Mouse (Mus musculus) WW6 (cell line): ENCODE measurements around the gene Gjd3.

Experiments
- DNase-seq: peaks from one replicate; pipeline ENCODE4 v3.0.0-alpha.2; 2013; ENCODE audit warnings: low read depth, low spot score

Gjd3 gene

GRCm38 (mm10) chr11:98947969-98948569 is 34.7 kb downstream of the Gjd3 start:
- DNase-seq = no peak

GRCm38 (mm10) chr11:98945605-98945977 is 37.2 kb downstream of the Gjd3 start:
- no peak for DNase-seq

GRCm38 (mm10) chr11:98944897-98945604 is 37.8 kb downstream of the Gjd3 start:
- no peak for DNase-seq

GRCm38 (mm10) chr11:98943741-98944461 is 38.9 kb downstream of the Gjd3 start:
- no peak for DNase-seq

- no peak for DNase-seq
These were observed 39.7 kb downstream of the Gjd3 start for GRCm38 (mm10) chr11:98942923-98943641.

- DNase-seq = no peak
These were observed 40.3 kb downstream of the Gjd3 start for GRCm38 (mm10) chr11:98942555-98942922.

- no peak for DNase-seq
These were observed 40.8 kb downstream of the Gjd3 start for GRCm38 (mm10) chr11:98941826-98942550.

- no peak for DNase-seq
These were observed 41.4 kb downstream of the Gjd3 start for GRCm38 (mm10) chr11:98941341-98941825.

GRCm38 (mm10) chr11:98940776-98941175 is 42.0 kb downstream of the Gjd3 start:
- DNase-seq = no peak

GRCm38 (mm10) chr11:98939953-98940641 is 42.7 kb downstream of the Gjd3 start:
- DNase-seq = no peak

GRCm38 (mm10) chr11:98939084-98939952 is 43.5 kb downstream of the Gjd3 start:
- DNase-seq = no peak

GRCm38 (mm10) chr11:98938701-98939083 is 44.1 kb downstream of the Gjd3 start:
- no peak for DNase-seq

GRCm38 (mm10) chr11:98937914-98938694 is 44.7 kb downstream of the Gjd3 start:
- DNase-seq = no peak

- no peak for DNase-seq
These were observed 45.4 kb downstream of the Gjd3 start for GRCm38 (mm10) chr11:98937410-98937913.

GRCm38 (mm10) chr11:98936606-98937409 is 46.0 kb downstream of the Gjd3 start:
- no peak for DNase-seq

GRCm38 (mm10) chr11:98936170-98936569 is 46.6 kb downstream of the Gjd3 start:
- no peak for DNase-seq

GRCm38 (mm10) chr11:98935123-98935522 is 47.7 kb downstream of the Gjd3 start:
- no peak for DNase-seq

GRCm38 (mm10) chr11:98934367-98934766 is 48.4 kb downstream of the Gjd3 start:
- no peak for DNase-seq
